Mouse (Mus musculus) brain, embryonic 14.5 days (tissue): ENCODE results near the gene Trim80.

Experiments
- CTCF ChIP-seq: fragments of 200-500 bp; IDR thresholded peaks from 2 replicates; pipeline ENCODE4 v1.5.1; 2012; ENCODE audit warnings: inconsistent platforms, mild to moderate bottlenecking, moderate library complexity, borderline replicate concordance; ENCODE audit not compliant: insufficient read depth, insufficient read length; ENCODE audit errors: extremely low read depth
- POLR2A ChIP-seq: fragments of 200-500 bp; IDR thresholded peaks from 2 replicates; pipeline ENCODE4 v1.6.1; 2012; ENCODE audit warnings: mild to moderate bottlenecking, inconsistent platforms, borderline replicate concordance; ENCODE audit not compliant: poor library complexity, insufficient read depth, insufficient read length, severe bottlenecking; ENCODE audit errors: extremely low read depth

- TF ChIP-seq CTCF = no peak
- no peak for TF ChIP-seq POLR2A
Measured at GRCm38 (mm10) chr11:115439326-115439725, 1.0 kb upstream of the Trim80 start.
